Mouse (Mus musculus): Measurements from ENCODE around the gene Cnbd2. TPM values are rescaled to one million over a fixed set of nuclear protein-coding genes. Genes with fewer than 3 reads are reported as not detected.

Gene Cnbd2
- total and polyA plus RNA-seq, 3 experiments: 1.0 to 3.6 (median 3.0) TPM

- dilution Hi-C loops (cut with MboI; ENCODE audit: extremely low pct_ligation_motif_present, extremely low pct_unique_long_range_greater_than_20kb, low sequenced_read_pairs) (no loop called here), in situ Hi-C loops (cut with MboI; ENCODE audit: low pct_ligation_motif_present, low pct_unique_long_range_greater_than_20kb, low sequenced_read_pairs) (no loop called here)
- no peak for TF ChIP-seq E2F4 (IDR thresholded peaks at IDR 0.05; ENCODE audit: insufficient replicate concordance, low read depth, low read length)
- TF ChIP-seq HCFC1 (IDR thresholded peaks at IDR 0.05; ENCODE audit: low read depth, low read length): no peak
- TF ChIP-seq TCF12 (IDR thresholded peaks at IDR 0.05; ENCODE audit: low read depth, low read length): no peak
- no peak for TF ChIP-seq CTCF (conservative IDR thresholded peaks at IDR 0.05 in 1 of 2, IDR thresholded peaks at IDR 0.05 in 1 of 2; ENCODE audit: low read depth in 2 of 2, low read length in 2 of 2)
- no peak for TF ChIP-seq GABPA (IDR thresholded peaks at IDR 0.05; ENCODE audit: insufficient replicate concordance, low read depth, low read length)
- TF ChIP-seq CHD1 (IDR thresholded peaks at IDR 0.05; ENCODE audit: low read depth, low read length): no peak
- no peak for TF ChIP-seq JUND (conservative IDR thresholded peaks at IDR 0.05; ENCODE audit: low read depth, low read length)
- TF ChIP-seq RCOR1 (conservative IDR thresholded peaks at IDR 0.05; ENCODE audit: low read depth, low read length): no peak
- no peak for TF ChIP-seq MEF2A (IDR thresholded peaks at IDR 0.05; ENCODE audit: borderline replicate concordance, low read depth, low read length)
- no peak for TF ChIP-seq TBP (conservative IDR thresholded peaks at IDR 0.05; ENCODE audit: low read depth, low read length)
- TF ChIP-seq NELFE (IDR thresholded peaks at IDR 0.05; ENCODE audit: low read depth, low read length): no peak
- no peak for TF ChIP-seq CHD2 (IDR thresholded peaks at IDR 0.05; ENCODE audit: low read length)
- no peak for DNase-seq (ENCODE audit: extremely low read depth)
- H3K27me3 ChIP-seq (replicated peaks): no peaks in the 10 kb centered on the region
- no peaks in the 10 kb centered on the region for H3K79me2 ChIP-seq (replicated peaks; ENCODE audit: control insufficient read depth, extremely low read depth, insufficient read depth, poor library complexity, severe bottlenecking)
- no peak overlapping the region for H3K9ac ChIP-seq (ENCODE audit: insufficient read depth, low read depth)
- H3K27ac ChIP-seq (ENCODE audit: insufficient read depth, low read depth): no peak overlapping the region
- H3K4me1 ChIP-seq (ENCODE audit: control insufficient read depth in 1 of 2, insufficient read depth in 2 of 2): peaks cover 0 to 19% of the 10 kb centered on the region in 2 experiments; a peak in 2 of 4 replicates
- no peak overlapping the region for H3K4me3 ChIP-seq (replicated peaks in 1 of 3; ENCODE audit: low read depth in 2 of 3, low read length in 2 of 3, poor library complexity in 1 of 3)
- no peaks in the 10 kb centered on the region for H3K36me3 ChIP-seq (replicated peaks in 1 of 2; ENCODE audit: control insufficient read depth in 1 of 2, insufficient read depth in 1 of 2, low read length in 1 of 2)
- H3K4me2 ChIP-seq (ENCODE audit: insufficient read depth, low read depth, poor library complexity, severe bottlenecking): no peak overlapping the region
- H3K9me3 ChIP-seq (replicated peaks; ENCODE audit: low read length): peaks cover 2% of the 10 kb centered on the region
Observed at GRCm38 (mm10) chr2:156353265-156353692, 41.2 kb downstream of the Cnbd2 start.

- Histone ChIP-seq H3K79me2 (replicated peaks; ENCODE audit: control insufficient read depth, extremely low read depth, insufficient read depth, poor library complexity, severe bottlenecking) (no peaks in the 10 kb centered on the region), H3K4me3 (replicated peaks in 1 of 3; ENCODE audit: low read depth in 2 of 3, low read length in 2 of 3, poor library complexity in 1 of 3) (no peak overlapping the region), H3K4me2 (ENCODE audit: insufficient read depth, low read depth, poor library complexity, severe bottlenecking) (no peak overlapping the region), H3K4me1 (ENCODE audit: control insufficient read depth in 1 of 2, insufficient read depth in 2 of 2) (peaks cover 0 to 19% of the 10 kb centered on the region in 2 experiments; a peak in 2 of 4 replicates), H3K9ac (ENCODE audit: insufficient read depth, low read depth) (no peak overlapping the region), H3K27me3 (replicated peaks) (no peaks in the 10 kb centered on the region), H3K27ac (ENCODE audit: insufficient read depth, low read depth) (no peak overlapping the region), H3K36me3 (replicated peaks in 1 of 2; ENCODE audit: control insufficient read depth in 1 of 2, insufficient read depth in 1 of 2, low read length in 1 of 2) (no peaks in the 10 kb centered on the region), H3K9me3 (replicated peaks; ENCODE audit: low read length) (peaks cover 2% of the 10 kb centered on the region)
- TF ChIP-seq KAT2A (IDR thresholded peaks at IDR 0.05; ENCODE audit: insufficient replicate concordance, low read length): no peak
- TF ChIP-seq MEF2A (IDR thresholded peaks at IDR 0.05; ENCODE audit: borderline replicate concordance, low read depth, low read length): no peak
- no peak for TF ChIP-seq MXI1 (IDR thresholded peaks at IDR 0.05; ENCODE audit: low read depth, low read length)
- no peak for TF ChIP-seq RCOR1 (conservative IDR thresholded peaks at IDR 0.05; ENCODE audit: low read depth, low read length)
- TF ChIP-seq GABPA (IDR thresholded peaks at IDR 0.05; ENCODE audit: insufficient replicate concordance, low read depth, low read length): no peak
- no peak for TF ChIP-seq CTCF (conservative IDR thresholded peaks at IDR 0.05 in 1 of 2, IDR thresholded peaks at IDR 0.05 in 1 of 2; ENCODE audit: low read depth in 2 of 2, low read length in 2 of 2)
- TF ChIP-seq CHD1 (IDR thresholded peaks at IDR 0.05; ENCODE audit: low read depth, low read length): no peak
- TF ChIP-seq MAZ (IDR thresholded peaks at IDR 0.05; ENCODE audit: low read depth, low read length): no peak
- TF ChIP-seq MAFK (IDR thresholded peaks at IDR 0.05; ENCODE audit: insufficient replicate concordance, low read length): no peak
- TF ChIP-seq USF2 (conservative IDR thresholded peaks at IDR 0.05; ENCODE audit: low read depth, low read length): no peak
- in situ Hi-C loops (cut with MboI; ENCODE audit: low pct_ligation_motif_present, low pct_unique_long_range_greater_than_20kb, low sequenced_read_pairs): no loop called here
- DNase-seq (ENCODE audit: extremely low read depth): peak; percentile 9
- dilution Hi-C loops (cut with MboI; ENCODE audit: extremely low pct_ligation_motif_present, extremely low pct_unique_long_range_greater_than_20kb, low sequenced_read_pairs): no loop called here
Observed at GRCm38 (mm10) chr2:156356031-156356430, 43.9 kb downstream of the Cnbd2 start.
